Mouse (Mus musculus) MEL (cell line): ENCODE results near the gene Pax6. TPM values are rescaled to one million over a fixed set of nuclear protein-coding genes. Genes with fewer than 3 reads are reported as not detected.

Experiments used
- DNase-seq: peaks from one replicate; pipeline ENCODE4 v3.0.0; 2011; ENCODE audit warnings: low read depth, low spot score
- H3K27ac ChIP-seq: 2 replicates; pipeline ENCODE4 v1.5.1; 2012; ENCODE audit warnings: low read depth, mild to moderate bottlenecking, control low read depth, low read length, moderate library complexity; ENCODE audit not compliant: control insufficient read depth
- H3K27me3 ChIP-seq, 2 experiments: fragments of 150-350 bp in 1 of 2; sonication (generic) in 1 of 2; 2 replicates each; pipeline ENCODE4 v1.6.1; 2012; ENCODE audit warnings: low read length in 2 of 2, mild to moderate bottlenecking in 2 of 2, improper control_type of control experiment in 1 of 2, moderate library complexity in 1 of 2; ENCODE audit not compliant: insufficient read depth in 2 of 2, control insufficient read depth in 1 of 2
- H3K36me3 ChIP-seq, 2 experiments: 2 replicates each; pipeline ENCODE4 v1.6.1; 2012 to 2014; ENCODE audit warnings: low read length in 2 of 2, improper control_type of control experiment in 1 of 2, inconsistent platforms in 1 of 2, mild to moderate bottlenecking in 1 of 2; ENCODE audit not compliant: insufficient read depth in 2 of 2, control insufficient read depth in 1 of 2
- H3K4me1 ChIP-seq, 2 experiments: fragments of 150-350 bp in 1 of 2; sonication (generic) in 1 of 2; 2 replicates each; pipeline ENCODE4 v1.6.1; 2012; ENCODE audit warnings: low read length in 2 of 2, improper control_type of control experiment in 1 of 2, mild to moderate bottlenecking in 1 of 2; ENCODE audit not compliant: insufficient read depth in 2 of 2, control insufficient read depth in 1 of 2
- H3K4me3 ChIP-seq, 2 experiments: fragments of 150-350 bp in 1 of 2; sonication (generic) in 1 of 2; 2 replicates each; pipeline ENCODE4 v1.5.1; 2012; ENCODE audit warnings: low read depth in 2 of 2, low read length in 2 of 2, mild to moderate bottlenecking in 2 of 2, moderate library complexity in 2 of 2, control low read depth in 1 of 2, improper control_type of control experiment in 1 of 2; ENCODE audit not compliant: control insufficient read depth in 1 of 2, insufficient read depth in 1 of 2
- H3K79me2 ChIP-seq: 2 replicates; pipeline ENCODE4 v1.6.1; 2012; ENCODE audit warnings: mild to moderate bottlenecking, low read length, moderate library complexity; ENCODE audit not compliant: control insufficient read depth, poor library complexity, insufficient read depth
- H3K9ac ChIP-seq: 2 replicates; pipeline ENCODE4 v1.6.1; 2012; ENCODE audit warnings: low read depth, mild to moderate bottlenecking, control low read depth, low read length, moderate library complexity; ENCODE audit not compliant: control insufficient read depth, poor library complexity, severe bottlenecking
- H3K9me3 ChIP-seq: fragments of 150-350 bp; sonication (generic); replicated peaks from 2 replicates; pipeline ENCODE4 v1.6.1; 2012; ENCODE audit warnings: mild to moderate bottlenecking, low read length, improper control_type of control experiment, moderate library complexity; ENCODE audit not compliant: insufficient read depth
- CHD1 ChIP-seq: IDR thresholded peaks from 2 replicates; pipeline ENCODE4 v1.6.1; 2012; ENCODE audit warnings: low read depth, mild to moderate bottlenecking, inconsistent platforms, low read length, improper control_type of control experiment
- CHD2 ChIP-seq: IDR thresholded peaks from 2 replicates; pipeline ENCODE4 v1.6.1; 2011; ENCODE audit warnings: low read length, improper control_type of control experiment
- CTCF ChIP-seq, 3 experiments: IDR thresholded peaks in 2 of 3; conservative IDR thresholded peaks in 1 of 3; 2 replicates each; pipeline ENCODE4 v1.5.1; 2011 to 2012; ENCODE audit warnings: low read length in 3 of 3, low read depth in 2 of 3, mild to moderate bottlenecking in 2 of 3, improper control_type of control experiment in 1 of 3, inconsistent platforms in 1 of 3, mixed read lengths in 1 of 3, moderate library complexity in 1 of 3; ENCODE audit not compliant: control insufficient read depth in 1 of 3, insufficient read depth in 1 of 3, poor library complexity in 1 of 3, severe bottlenecking in 1 of 3
- ETS1 ChIP-seq: IDR thresholded peaks from 2 replicates; pipeline ENCODE4 v1.6.1; 2012; ENCODE audit warnings: low read depth, mild to moderate bottlenecking, inconsistent platforms, low read length, improper control_type of control experiment, moderate library complexity
- HCFC1 ChIP-seq: IDR thresholded peaks from 2 replicates; pipeline ENCODE4 v1.6.1; 2012; ENCODE audit warnings: low read depth, mild to moderate bottlenecking, inconsistent platforms, low read length, improper control_type of control experiment, moderate library complexity
- JUND ChIP-seq: IDR thresholded peaks from 2 replicates; pipeline ENCODE4 v1.6.1; 2011; ENCODE audit warnings: low read depth, mild to moderate bottlenecking, improper control_type of control experiment, low read length
- KAT2A ChIP-seq: conservative IDR thresholded peaks from 2 replicates; pipeline ENCODE4 v1.6.1; 2012; ENCODE audit warnings: low read depth, low read length, improper control_type of control experiment, inconsistent platforms
- MAZ ChIP-seq: IDR thresholded peaks from 2 replicates; pipeline ENCODE4 v1.6.1; 2012; ENCODE audit warnings: low read depth, mild to moderate bottlenecking, inconsistent platforms, low read length, improper control_type of control experiment
- MEF2A ChIP-seq: IDR thresholded peaks from 2 replicates; pipeline ENCODE4 v1.6.1; 2014; ENCODE audit warnings: low read depth, mild to moderate bottlenecking, inconsistent platforms, low read length, improper control_type of control experiment; ENCODE audit not compliant: poor library complexity, insufficient replicate concordance, severe bottlenecking; ENCODE audit errors: extremely low read depth
- MXI1 ChIP-seq: IDR thresholded peaks from 2 replicates; pipeline ENCODE4 v1.6.1; 2011; ENCODE audit warnings: mild to moderate bottlenecking, low read depth, low read length, improper control_type of control experiment
- MYC ChIP-seq: IDR thresholded peaks from 2 replicates; pipeline ENCODE4 v1.6.1; 2011; ENCODE audit warnings: low read depth, mild to moderate bottlenecking, low read length, improper control_type of control experiment, moderate library complexity
- NELFE ChIP-seq: IDR thresholded peaks from 2 replicates; pipeline ENCODE4 v1.6.1; 2011; ENCODE audit warnings: low read depth, low read length, improper control_type of control experiment
- POLR2A ChIP-seq, 2 experiments: IDR thresholded peaks; 2 replicates each; pipeline ENCODE4 v1.6.1; 2011 to 2012; ENCODE audit warnings: low read length in 2 of 2, mild to moderate bottlenecking in 2 of 2, control low read depth in 1 of 2, improper control_type of control experiment in 1 of 2, low read depth in 1 of 2, moderate library complexity in 1 of 2; ENCODE audit not compliant: control insufficient read depth in 1 of 2, insufficient read depth in 1 of 2, poor library complexity in 1 of 2
- POLR2AphosphoS2 ChIP-seq: IDR thresholded peaks from 2 replicates; pipeline ENCODE4 v1.6.1; 2011; ENCODE audit warnings: low read length, improper control_type of control experiment
- POLR2AphosphoS5 ChIP-seq: IDR thresholded peaks from 2 replicates; pipeline ENCODE4 v1.6.1; 2012; ENCODE audit warnings: low read depth, borderline replicate concordance, mild to moderate bottlenecking, inconsistent platforms, low read length, moderate library complexity, mixed read lengths
- RAD21 ChIP-seq: IDR thresholded peaks from 2 replicates; pipeline ENCODE4 v1.6.1; 2011; ENCODE audit warnings: mild to moderate bottlenecking, low read depth, low read length, improper control_type of control experiment
- SIN3A ChIP-seq: IDR thresholded peaks from 2 replicates; pipeline ENCODE4 v1.6.1; 2012; ENCODE audit warnings: low read length, improper control_type of control experiment, inconsistent platforms
- TAL1 ChIP-seq: IDR thresholded peaks from 2 replicates; pipeline ENCODE4 v1.6.1; 2012; ENCODE audit warnings: mild to moderate bottlenecking, inconsistent platforms, low read length, moderate library complexity, mixed read lengths
- TCF12 ChIP-seq: IDR thresholded peaks from 2 replicates; pipeline ENCODE4 v1.6.1; 2014; ENCODE audit warnings: low read depth, mild to moderate bottlenecking, inconsistent platforms, low read length, improper control_type of control experiment, moderate library complexity
- USF1 ChIP-seq: IDR thresholded peaks from 2 replicates; pipeline ENCODE4 v1.6.1; 2014; ENCODE audit warnings: low read depth, mild to moderate bottlenecking, inconsistent platforms, low read length, improper control_type of control experiment, moderate library complexity
- USF2 ChIP-seq, 2 experiments: IDR thresholded peaks; 2 replicates each; pipeline ENCODE4 v1.6.1; 2011 to 2012; ENCODE audit warnings: improper control_type of control experiment in 2 of 2, low read length in 2 of 2, borderline replicate concordance in 1 of 2, inconsistent platforms in 1 of 2, low read depth in 1 of 2, mild to moderate bottlenecking in 1 of 2; ENCODE audit not compliant: insufficient read depth in 1 of 2
- ZKSCAN1 ChIP-seq: IDR thresholded peaks from 2 replicates; pipeline ENCODE4 v1.6.1; 2012; ENCODE audit warnings: low read depth, mild to moderate bottlenecking, inconsistent platforms, low read length, improper control_type of control experiment, moderate library complexity
- ZMIZ1 ChIP-seq: IDR thresholded peaks from 2 replicates; pipeline ENCODE4 v1.6.1; 2012; ENCODE audit warnings: low read depth, mild to moderate bottlenecking, inconsistent platforms, low read length, improper control_type of control experiment, moderate library complexity
- ZNF384 ChIP-seq: IDR thresholded peaks from 2 replicates; pipeline ENCODE4 v1.6.1; 2012; ENCODE audit warnings: low read depth, mild to moderate bottlenecking, inconsistent platforms, low read length, improper control_type of control experiment
- polyA plus RNA-seq, 2 experiments: library from polyadenylated mRNA; stranded (reverse) in 1 of 2; unstranded in 1 of 2; fragments of >175 nt in 1 of 2; fragments of >200 nt in 1 of 2; gene quantifications; 2 replicates each; pipeline versions ENCODE4 v1.2.1 to v1.2.4; 2012; ENCODE audit warnings: low replicate concordance in 2 of 2, low read depth in 1 of 2; ENCODE audit not compliant: insufficient read length in 2 of 2, insufficient read depth in 1 of 2, missing spikeins in 1 of 2
- total RNA-seq: library from RNA; depleted of rRNA; stranded (reverse); fragments of 300-350 nt; gene quantifications from 2 replicates; pipeline ENCODE4 v1.2.3, GENCODE M21; 2012

Pax6 gene
- total and polyA plus RNA-seq, 3 experiments = 7.5 to 17.6 TPM; not detected in 1

GRCm38 (mm10) chr2:105674875-105675729 is 6.4 kb downstream of the Pax6 start (continued):
- no peak for TF ChIP-seq USF1

GRCm38 (mm10) chr2:105675730-105676079 is 7.0 kb downstream of the Pax6 start:
- TF ChIP-seq ZNF384 (peak; percentile 73), CTCF (IDR thresholded peaks at IDR 0.05 in 2 of 3, conservative IDR thresholded peaks at IDR 0.05 in 1 of 3; ENCODE audit: control insufficient read depth in 1 of 3, insufficient read depth in 1 of 3, low read depth in 2 of 3, low read length in 3 of 3, poor library complexity in 1 of 3, severe bottlenecking in 1 of 3) (no peak), TAL1 (no peak), NELFE (no peak), MEF2A (no peak), RAD21 (no peak), POLR2A (IDR thresholded peaks at IDR 0.05; ENCODE audit: control insufficient read depth in 1 of 2, insufficient read depth in 1 of 2, low read depth in 1 of 2, low read length in 2 of 2, poor library complexity in 1 of 2) (0 out of 4 replicates have a peak, but pooled peaks of 1 of the 2 experiments have one; percentile 44)
- Histone ChIP-seq H3K9ac (peak overlapping the region; percentile 92), H3K4me1 (peaks cover 0 to 10% of the 10 kb centered on the region in 2 experiments; a peak in 3 of 4 replicates), H3K79me2 (peaks cover 12% of the 10 kb centered on the region), H3K27ac (peak overlapping the region; percentile 98), H3K4me3 (peak overlapping the region; percentile 76 to 78), H3K36me3 (peaks cover 0 to 12% of the 10 kb centered on the region in 2 experiments; a peak in 2 of 4 replicates), H3K27me3 (no peaks in the 10 kb centered on the region), H3K9me3 (no peaks in the 10 kb centered on the region)
- no peak for DNase-seq

GRCm38 (mm10) chr2:105676080-105676908 is 7.6 kb downstream of the Pax6 start:
- Histone ChIP-seq H3K4me1 (peaks cover 0 to 10% of the 10 kb centered on the region in 2 experiments; a peak in 3 of 4 replicates), H3K4me3 (peak overlapping the region; percentile 76 to 78), H3K27me3 (no peaks in the 10 kb centered on the region), H3K9me3 (no peaks in the 10 kb centered on the region), H3K36me3 (peaks cover 0 to 12% of the 10 kb centered on the region in 2 experiments; a peak in 2 of 4 replicates), H3K79me2 (peaks cover 12% of the 10 kb centered on the region), H3K9ac (peak overlapping the region; percentile 92), H3K27ac (peak overlapping the region; percentile 98)
- peak; percentile 70 for DNase-seq
- TF ChIP-seq TAL1 = no peak
- TF ChIP-seq USF2 (IDR thresholded peaks at IDR 0.05; ENCODE audit: borderline replicate concordance in 1 of 2, insufficient read depth in 1 of 2, low read depth in 1 of 2, low read length in 2 of 2) = no peak
- no peak for TF ChIP-seq SIN3A
- no peak for TF ChIP-seq POLR2AphosphoS5
- TF ChIP-seq MYC = no peak
- no peak for TF ChIP-seq POLR2AphosphoS2
- no peak for TF ChIP-seq HCFC1
- no peak for TF ChIP-seq RAD21
- TF ChIP-seq MXI1 = no peak
- no peak for TF ChIP-seq ETS1
- TF ChIP-seq CHD1 = no peak; the same call in 1 of the 2 replicates
- no peak for TF ChIP-seq USF1
- TF ChIP-seq ZKSCAN1 = no peak
- TF ChIP-seq JUND = no peak
- peak; percentile 12; the same call in 1 of the 2 replicates for TF ChIP-seq TCF12
- no peak for TF ChIP-seq CHD2
- no peak for TF ChIP-seq MAZ
- peak; percentile 37; the same call in 1 of the 2 replicates for TF ChIP-seq ZMIZ1
- TF ChIP-seq NELFE = peak; percentile 46; the same call in 1 of the 2 replicates
- TF ChIP-seq KAT2A = no peak
